Mouse (Mus musculus): ENCODE data around the gene Bloc1s1. TPM values are rescaled to one million over a fixed set of nuclear protein-coding genes. Genes with fewer than 3 reads are reported as not detected.

Bloc1s1 gene
- polyA plus RNA-seq, 1 experiment from 2014 or later = 233 TPM

DNA sequence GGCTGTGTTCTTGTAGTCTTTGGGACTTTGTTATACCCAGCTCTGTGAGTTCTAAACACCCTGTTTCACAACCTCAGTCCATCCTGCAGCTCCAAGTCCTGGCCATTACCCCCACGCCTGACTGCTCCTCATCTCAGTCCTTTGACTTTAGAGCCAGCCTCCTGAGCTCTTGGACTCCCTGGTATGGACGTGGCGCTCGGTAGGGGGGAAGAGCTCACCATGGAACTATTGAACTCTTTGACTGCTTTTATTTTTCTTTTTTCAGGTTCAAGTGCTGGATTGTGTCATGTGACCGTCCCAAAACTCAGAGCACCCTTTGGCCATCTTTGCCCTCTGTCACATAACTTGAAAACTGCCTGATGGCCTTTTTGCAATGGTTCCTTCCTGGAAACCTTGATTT lies 41.8 kb downstream of the Bloc1s1 start:
- Histone ChIP-seq H3K27ac (no peak overlapping the region), H3K4me2 (replicated peaks) (no peak overlapping the region), H3K27me3 (replicated peaks) (no peaks in the 10 kb centered on the region), H3K9ac (no peak overlapping the region), H3K36me3 (peaks cover 53% of the 10 kb centered on the region), H3K4me1 (no peaks in the 10 kb centered on the region), H3K9me3 (no peaks in the 10 kb centered on the region), H3K4me3 (no peak overlapping the region)
- WGBS = 81% methylated on average over 5 of the region's 5 CpGs
- no peak for ATAC-seq (ENCODE audit: low FRiP score, low read depth)

DNA sequence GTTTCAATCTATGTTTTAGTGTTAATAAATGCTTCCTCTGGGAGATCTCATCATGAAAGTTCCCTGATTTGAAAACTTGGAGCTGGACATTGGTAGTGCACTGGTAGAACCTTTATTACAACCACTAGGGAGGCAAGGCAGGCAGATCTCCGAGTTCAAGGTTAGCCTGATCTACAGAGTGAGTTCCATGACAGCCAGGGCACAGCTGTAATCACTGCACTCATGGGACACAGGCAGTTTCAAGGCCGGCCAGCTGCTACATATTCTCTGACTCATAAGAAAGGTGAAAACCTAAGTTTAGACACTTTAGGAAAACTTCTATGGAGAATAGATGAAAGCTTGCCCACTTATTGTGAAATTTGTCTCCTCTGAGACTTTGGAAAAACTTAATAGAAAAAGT lies 45.0 kb downstream of the Bloc1s1 start:
- Histone ChIP-seq H3K4me1 (no peaks in the 10 kb centered on the region), H3K4me3 (no peak overlapping the region), H3K36me3 (peaks cover 35% of the 10 kb centered on the region), H3K27me3 (replicated peaks) (no peaks in the 10 kb centered on the region), H3K27ac (no peak overlapping the region), H3K9ac (no peak overlapping the region), H3K4me2 (replicated peaks) (no peak overlapping the region), H3K9me3 (no peaks in the 10 kb centered on the region)
- WGBS = 80% methylated on average over 2 of the region's 2 CpGs
- no peak for ATAC-seq (ENCODE audit: low FRiP score, low read depth)

DNA sequence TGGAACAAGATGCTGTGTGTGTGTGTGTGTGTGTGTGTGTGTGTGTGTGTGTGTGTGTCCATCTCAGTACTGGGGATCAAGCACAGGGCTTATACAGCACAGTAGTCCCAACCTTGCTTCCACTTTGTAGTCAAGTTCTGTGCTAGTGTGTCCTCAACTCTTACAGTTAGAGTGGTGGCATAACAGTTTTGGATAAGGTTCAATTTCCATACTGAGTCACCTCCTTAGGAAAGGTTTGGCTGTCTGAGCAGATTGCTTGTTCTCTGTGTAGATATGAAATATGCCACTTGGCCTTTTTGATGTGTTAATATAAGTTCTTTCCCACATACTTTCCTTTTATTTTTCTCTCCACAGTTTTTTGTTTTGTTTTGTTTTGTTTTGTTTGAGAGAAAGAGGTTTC lies 45.5 kb downstream of the Bloc1s1 start:
- Histone ChIP-seq H3K4me2 (replicated peaks) (no peak overlapping the region), H3K9ac (no peak overlapping the region), H3K27ac (no peak overlapping the region), H3K4me3 (no peak overlapping the region), H3K9me3 (no peaks in the 10 kb centered on the region), H3K36me3 (peaks cover 35% of the 10 kb centered on the region), H3K4me1 (no peaks in the 10 kb centered on the region), H3K27me3 (replicated peaks) (no peaks in the 10 kb centered on the region)
- ATAC-seq (ENCODE audit: low FRiP score, low read depth) = no peak

DNA sequence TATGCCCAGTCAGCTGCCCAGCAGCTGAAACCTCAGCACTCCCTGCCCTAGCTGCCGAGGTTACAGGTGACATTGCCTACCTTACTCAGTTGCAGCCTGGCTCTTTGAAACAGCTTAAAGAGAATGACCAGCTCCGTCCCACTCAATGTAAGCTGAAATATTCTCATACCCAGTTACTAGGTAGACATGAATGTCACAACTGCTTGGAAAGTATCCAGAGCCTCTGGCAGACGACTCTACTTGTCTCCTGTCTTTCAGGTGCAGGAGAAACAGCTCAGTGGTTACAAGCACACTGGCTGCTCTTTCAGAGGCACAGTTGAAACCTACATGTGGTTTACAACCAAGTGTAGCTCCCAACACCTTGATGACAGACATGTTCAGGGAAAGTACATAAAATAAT lies 53.5 kb downstream of the Bloc1s1 start:
- Histone ChIP-seq H3K27me3 (replicated peaks) (no peaks in the 10 kb centered on the region), H3K9ac (no peak overlapping the region), H3K27ac (no peak overlapping the region), H3K36me3 (peaks cover 50% of the 10 kb centered on the region), H3K4me1 (no peaks in the 10 kb centered on the region), H3K4me3 (no peak overlapping the region), H3K4me2 (replicated peaks) (no peak overlapping the region), H3K9me3 (no peaks in the 10 kb centered on the region)
- ATAC-seq (ENCODE audit: low FRiP score, low read depth) = no peak
- 95% methylated on average over 3 of the region's 3 CpGs for WGBS

Other genes starting within 250 kb of the Bloc1s1 start
- gene Suox, start 250.0 kb downstream of the Bloc1s1 start, polyA plus RNA-seq (2016; fragmentation: Nextera tagmentation; extraction: Ambion mirVana) = 13.9 and 15.6 TPM in 2 replicates
- gene Rab5b, start 227.8 kb downstream of the Bloc1s1 start, polyA plus RNA-seq (2016; fragmentation: Nextera tagmentation; extraction: Ambion mirVana) = 90.8 and 101 TPM in 2 replicates
- 2.4 and 3.7 TPM in 2 replicates for gene Pmel, start 219.8 kb downstream of the Bloc1s1 start, polyA plus RNA-seq (2016; fragmentation: Nextera tagmentation; extraction: Ambion mirVana)
- 64.0 and 65.8 TPM in 2 replicates for gene Cdk2, start 219.0 kb downstream of the Bloc1s1 start, polyA plus RNA-seq (2016; fragmentation: Nextera tagmentation; extraction: Ambion mirVana)
- gene Dgka, start 179.2 kb downstream of the Bloc1s1 start, polyA plus RNA-seq (2016; fragmentation: Nextera tagmentation; extraction: Ambion mirVana) = 5.5 and 6.8 TPM in 2 replicates
- 49.1 and 50.5 TPM in 2 replicates for gene Pym1, start 176.1 kb downstream of the Bloc1s1 start, polyA plus RNA-seq (2016; fragmentation: Nextera tagmentation; extraction: Ambion mirVana)
- 0.28 and 0.54 TPM in 2 replicates for gene Mmp19, start 133.1 kb downstream of the Bloc1s1 start, polyA plus RNA-seq (2016; fragmentation: Nextera tagmentation; extraction: Ambion mirVana)
- gene Dnajc14, start 120.0 kb downstream of the Bloc1s1 start, polyA plus RNA-seq (2016; fragmentation: Nextera tagmentation; extraction: Ambion mirVana) = 60.2 and 63.3 TPM in 2 replicates
- gene Tmem198b, start 119.7 kb downstream of the Bloc1s1 start, polyA plus RNA-seq (2016; fragmentation: Nextera tagmentation; extraction: Ambion mirVana) = 18.7 and 19.7 TPM in 2 replicates
- 198 and 235 TPM in 2 replicates for gene Sarnp, start 106.7 kb downstream of the Bloc1s1 start, polyA plus RNA-seq (2016; fragmentation: Nextera tagmentation; extraction: Ambion mirVana)
- 31.2 and 37.2 TPM in 2 replicates for gene Ormdl2, start 102.4 kb downstream of the Bloc1s1 start, polyA plus RNA-seq (2016; fragmentation: Nextera tagmentation; extraction: Ambion mirVana)
- 20.1 and 20.4 TPM in 2 replicates for gene Gdf11, start 32.3 kb downstream of the Bloc1s1 start, polyA plus RNA-seq (2016; fragmentation: Nextera tagmentation; extraction: Ambion mirVana)
- gene Cd63, start 23.0 kb downstream of the Bloc1s1 start, polyA plus RNA-seq (2016; fragmentation: Nextera tagmentation; extraction: Ambion mirVana) = 199 and 208 TPM in 2 replicates
- gene Rdh5, start 1.1 kb downstream of the Bloc1s1 start, polyA plus RNA-seq (2016; fragmentation: Nextera tagmentation; extraction: Ambion mirVana) = 13.5 and 15.7 TPM in 2 replicates
- 7.9 and 8.3 TPM in 2 replicates for gene Itga7, start 9.8 kb upstream of the Bloc1s1 start, polyA plus RNA-seq (2016; fragmentation: Nextera tagmentation; extraction: Ambion mirVana)
- not detected in 2 replicates for gene Mettl7b, start 37.0 kb upstream of the Bloc1s1 start, polyA plus RNA-seq (2016; fragmentation: Nextera tagmentation; extraction: Ambion mirVana)
- not detected in 2 replicates for gene Olfr9, start 65.4 kb upstream of the Bloc1s1 start, polyA plus RNA-seq (2016; fragmentation: Nextera tagmentation; extraction: Ambion mirVana)
- not detected in 2 replicates for gene Olfr763, start 86.8 kb upstream of the Bloc1s1 start, polyA plus RNA-seq (2016; fragmentation: Nextera tagmentation; extraction: Ambion mirVana)
- gene Olfr764-ps1, start 115.9 kb upstream of the Bloc1s1 start, polyA plus RNA-seq (2016; fragmentation: Nextera tagmentation; extraction: Ambion mirVana) = not detected in 2 replicates
- not detected in 2 replicates for gene Olfr765, start 126.0 kb upstream of the Bloc1s1 start, polyA plus RNA-seq (2016; fragmentation: Nextera tagmentation; extraction: Ambion mirVana)
- gene Olfr766-ps1, start 144.9 kb upstream of the Bloc1s1 start, polyA plus RNA-seq (2016; fragmentation: Nextera tagmentation; extraction: Ambion mirVana) = not detected in 2 replicates
- not detected in 2 replicates for gene Olfr767, start 158.9 kb upstream of the Bloc1s1 start, polyA plus RNA-seq (2016; fragmentation: Nextera tagmentation; extraction: Ambion mirVana)
- not detected in 2 replicates for gene Olfr768, start 175.3 kb upstream of the Bloc1s1 start, polyA plus RNA-seq (2016; fragmentation: Nextera tagmentation; extraction: Ambion mirVana)
- not detected in 2 replicates for gene Olfr769, start 193.8 kb upstream of the Bloc1s1 start, polyA plus RNA-seq (2016; fragmentation: Nextera tagmentation; extraction: Ambion mirVana)
- gene Olfr770, start 215.0 kb upstream of the Bloc1s1 start, polyA plus RNA-seq (2016; fragmentation: Nextera tagmentation; extraction: Ambion mirVana) = not detected in 2 replicates
- not detected in 2 replicates for gene Olfr771, start 240.7 kb upstream of the Bloc1s1 start, polyA plus RNA-seq (2016; fragmentation: Nextera tagmentation; extraction: Ambion mirVana)

Measured in neural tube, embryonic 12.5 days (tissue).